Mouse (Mus musculus): ENCODE results near the gene Peak1.

- TF ChIP-seq CTCF (IDR thresholded peaks at IDR 0.05; ENCODE audit: control insufficient read depth, insufficient read depth, insufficient read length) (no peak), MAX (IDR thresholded peaks at IDR 0.05) (no peak), FOSL1 (IDR thresholded peaks at IDR 0.05; ENCODE audit: insufficient read depth, low read length, poor library complexity, severe bottlenecking) (no peak), CEBPB (IDR thresholded peaks at IDR 0.05; ENCODE audit: low read depth) (no peak), MYOG (IDR thresholded peaks at IDR 0.05; ENCODE audit: control insufficient read depth, extremely low read depth, insufficient read length) (no peak), USF1 (IDR thresholded peaks at IDR 0.05; ENCODE audit: low read depth) (no peak)
Observed at GRCm38 (mm10) chr9:56339426-56340195, 78.3 kb downstream of the Peak1 start.

All from C2C12 (cell line).